ENCODE assay signal across 8 mouse cellular contexts in the genomic region with DNA sequence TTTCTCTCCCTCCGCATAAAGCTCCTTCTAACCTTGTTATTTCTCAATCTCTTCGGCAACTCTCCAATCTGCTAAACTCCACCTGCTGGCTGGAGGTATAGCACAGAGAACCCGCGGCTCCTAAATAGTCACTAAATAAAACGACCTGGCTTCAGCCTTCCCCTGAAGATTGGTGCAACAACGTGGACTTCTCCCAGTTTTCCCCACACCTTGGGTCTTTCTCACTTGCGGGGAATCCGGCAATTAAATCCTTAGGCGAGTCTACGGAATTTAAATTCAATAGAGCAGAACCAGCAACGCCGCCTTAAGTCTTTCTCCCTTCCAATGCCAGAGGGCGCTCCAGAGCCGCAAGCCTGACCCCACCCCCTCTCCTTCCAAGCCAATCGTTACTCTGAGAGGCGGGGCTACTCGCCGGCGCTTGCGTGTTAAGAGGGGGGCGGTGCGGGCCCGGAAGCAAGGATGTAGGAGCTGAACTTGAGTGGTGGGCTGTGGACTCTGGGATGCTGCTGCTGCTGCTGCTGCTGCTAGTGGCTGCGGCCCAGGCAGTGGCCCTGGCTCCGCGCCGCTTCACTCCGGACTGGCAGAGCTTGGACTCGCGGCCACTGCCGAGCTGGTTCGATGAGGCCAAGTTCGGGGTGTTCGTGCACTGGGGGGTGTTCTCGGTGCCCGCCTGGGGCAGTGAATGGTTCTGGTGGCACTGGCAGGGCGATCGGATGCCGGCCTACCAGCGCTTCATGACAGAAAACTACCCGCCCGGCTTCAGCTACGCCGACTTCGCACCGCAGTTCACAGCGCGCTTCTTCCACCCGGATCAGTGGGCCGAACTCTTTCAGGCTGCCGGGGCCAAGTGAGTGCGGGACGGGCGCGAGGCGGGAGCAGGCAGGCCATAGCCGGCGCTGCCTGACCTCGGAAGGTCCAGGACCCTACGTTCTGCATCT. TPM values are rescaled to one million over a fixed set of nuclear protein-coding genes. Genes with fewer than 3 reads are reported as not detected.
DNase-seq lines count a peak whose midpoint lies in the region; ATAC-seq lines count a peak whose summit lies in the region.

Fuca1 (plus strand) TSS at position 432 of the 938 bp plus-strand sequence.

- H3K4me1 ChIP-seq in hindbrain, embryonic 14.5 days (replicated peaks; ENCODE audit: control insufficient read depth, insufficient read depth, low read length), result peaks cover 9% of the 10 kb centered on the region

- peak within 1 kb of the TSS; percentile 77 for H3K4me3 ChIP-seq in hindbrain, embryonic 14.5 days (replicated peaks; ENCODE audit: low read length)

- H3K9me3 ChIP-seq in hindbrain, embryonic 14.5 days (ENCODE audit: control insufficient read depth, low read length), result no peaks in the 10 kb centered on the region

- no peaks in the 10 kb centered on the region for H3K27me3 ChIP-seq in hindbrain, embryonic 14.5 days (ENCODE audit: control insufficient read depth, insufficient read depth, low read length)

- H3K27ac ChIP-seq in hindbrain, embryonic 14.5 days, result peak within 1 kb of the TSS; percentile 77

- ATAC-seq in hindbrain, embryonic 14.5 days (ENCODE audit: low FRiP score), result peak; percentile 96

- WGBS in hindbrain, embryonic 14.5 days, result 2% methylated on average over 60 of the region's 60 CpGs

- peak; percentile 98 for DNase-seq in R1 (ENCODE audit: low read depth, low spot score)
- peak; percentile 96 to 97 for DNase-seq in cerebellum, postnatal 25 days
- DNase-seq in frontal cortex, postnatal 25 days (ENCODE audit: low spot score in 2 of 2), result peak; percentile 91 to 92
- DNase-seq in hindbrain, embryonic 14.5 days (ENCODE audit: low spot score), result peak; percentile 99
- DNase-seq in layer of hippocampus, postnatal 36 days, result peak; percentile 93 to 95
- DNase-seq in lung, postnatal 36 days, result peak; percentile 98
- DNase-seq in retina, postnatal 1 day, result peak; percentile 98
- DNase-seq in urinary bladder, adult 18-20 months (ENCODE audit: low spot score in 2 of 2), result peak; percentile 93 to 94

- H3K36me3 ChIP-seq in hindbrain, embryonic 14.5 days (replicated peaks; ENCODE audit: control insufficient read depth, insufficient read depth), result peaks cover 1% of the 10 kb centered on the region

- peak within 1 kb of the TSS; percentile 84 for H3K4me2 ChIP-seq in hindbrain, embryonic 14.5 days (replicated peaks)

- peak within 1 kb of the TSS; percentile 82 for H3K9ac ChIP-seq in hindbrain, embryonic 14.5 days

RNA-seq across cellular contexts. Expression of gene Fuca1, which starts in this region (rescaled TPM):
- 68.8 and 72.0 TPM in 2 replicates for polyA plus RNA-seq in hindbrain, embryonic 14.5 days (2014; fragmentation: Nextera tagmentation; extraction: Ambion mirVana)
- total RNA-seq in layer of hippocampus, postnatal 36 days (2021), result 10 to 100 TPM; 33.4 to 43.1 TPM

Comparison
In these comparisons a context has a peak if more than half of its experiments do, and no peak if none do; other contexts are left out.
1. Peak in every context shown above with its lines: DNase-seq, ATAC-seq, H3K4me3 ChIP-seq and H3K27ac ChIP-seq.